Mouse (Mus musculus): ENCODE results near the gene Etnk2. TPM values are rescaled to one million over a fixed set of nuclear protein-coding genes. Genes with fewer than 3 reads are reported as not detected.

Etnk2 gene
- polyA plus RNA-seq (2015; fragmentation: Nextera tagmentation; extraction: Ambion mirVana): 4.5 and 4.7 TPM in 2 replicates

- H3K4me3 ChIP-seq (replicated peaks; ENCODE audit: low read length): peak within 1 kb of the TSS; percentile 60
- peaks cover 7% of the 10 kb centered on the region; the same call in 1 of the 2 replicates for H3K27me3 ChIP-seq (ENCODE audit: control insufficient read depth, insufficient read depth, low read length)
These were observed at the start of gene Etnk2 for GRCm38 (mm10) chr1:133363276-133364021. Gene Etnk2, plus strand, starts transcription at chr1:133363572.

DNA sequence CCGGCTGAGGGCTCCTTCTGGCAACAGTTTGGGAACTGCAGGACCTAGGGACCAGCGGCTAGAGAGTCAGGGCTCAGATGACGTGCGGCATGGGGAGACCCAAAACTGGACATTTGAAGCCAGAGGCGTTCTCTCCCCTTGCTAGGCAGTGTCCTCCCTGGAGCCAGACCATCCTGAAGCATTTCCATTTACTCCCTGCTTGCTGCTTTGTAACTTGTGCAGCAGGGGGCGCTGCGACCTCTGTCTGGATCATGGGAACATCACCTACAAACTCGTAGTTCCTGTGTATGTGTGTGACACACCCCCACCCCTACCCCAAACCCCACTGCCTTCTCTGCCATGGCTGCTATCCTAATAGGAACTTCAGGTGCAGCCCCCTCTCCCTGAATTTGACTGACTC lies 49.0 kb upstream of the Etnk2 start:
- Histone ChIP-seq H3K27ac (ENCODE audit: low read length) (no peak overlapping the region), H3K9ac (ENCODE audit: low read length) (no peak overlapping the region), H3K27me3 (ENCODE audit: control insufficient read depth, insufficient read depth, low read length) (no peaks in the 10 kb centered on the region), H3K9me3 (replicated peaks; ENCODE audit: control insufficient read depth, low read length) (no peaks in the 10 kb centered on the region), H3K4me3 (replicated peaks; ENCODE audit: low read length) (no peak overlapping the region), H3K4me1 (ENCODE audit: control insufficient read depth, insufficient read depth, low read length) (peaks cover 4% of the 10 kb centered on the region; the same call in 1 of the 2 replicates), H3K36me3 (ENCODE audit: control insufficient read depth, insufficient read depth, low read length) (no peaks in the 10 kb centered on the region), H3K4me2 (ENCODE audit: low read depth, low read length) (no peak overlapping the region)
- no peak for ATAC-seq (ENCODE audit: insufficient read depth, low FRiP score)
- WGBS: 31% methylated on average over 8 of the region's 8 CpGs

More at GRCm38 (mm10) chr1:133363276-133364021, at the start of gene Etnk2:
- peak within 1 kb of the TSS; percentile 98 for H3K4me2 ChIP-seq (ENCODE audit: low read depth, low read length)
- ATAC-seq (ENCODE audit: insufficient read depth, low FRiP score): peak; percentile 77
- no peak within 1 kb of the TSS for H3K27ac ChIP-seq (ENCODE audit: low read length)
- peak within 1 kb of the TSS; percentile 75 for H3K9ac ChIP-seq (ENCODE audit: low read length)
- H3K4me1 ChIP-seq (ENCODE audit: control insufficient read depth, insufficient read depth, low read length): peaks cover 22% of the 10 kb centered on the region
- H3K36me3 ChIP-seq (ENCODE audit: control insufficient read depth, insufficient read depth, low read length): no peaks in the 10 kb centered on the region
- WGBS: under 1% methylated on average over 52 of the region's 52 CpGs
- H3K9me3 ChIP-seq (replicated peaks; ENCODE audit: control insufficient read depth, low read length): no peaks in the 10 kb centered on the region

GRCm38 (mm10) chr1:133315775-133316174 lies 47.6 kb upstream of the Etnk2 start:
- WGBS: 76% methylated on average over 6 of the region's 6 CpGs
- Histone ChIP-seq H3K27ac (ENCODE audit: low read length) (no peak overlapping the region), H3K4me3 (replicated peaks; ENCODE audit: low read length) (no peak overlapping the region), H3K9ac (ENCODE audit: low read length) (no peak overlapping the region), H3K27me3 (ENCODE audit: control insufficient read depth, insufficient read depth, low read length) (no peaks in the 10 kb centered on the region), H3K36me3 (ENCODE audit: control insufficient read depth, insufficient read depth, low read length) (no peaks in the 10 kb centered on the region), H3K4me1 (ENCODE audit: control insufficient read depth, insufficient read depth, low read length) (peaks cover 4% of the 10 kb centered on the region; the same call in 1 of the 2 replicates), H3K4me2 (ENCODE audit: low read depth, low read length) (no peak overlapping the region), H3K9me3 (replicated peaks; ENCODE audit: control insufficient read depth, low read length) (no peaks in the 10 kb centered on the region)
- ATAC-seq (ENCODE audit: insufficient read depth, low FRiP score): no peak

GRCm38 (mm10) chr1:133316577-133316976 lies 46.8 kb upstream of the Etnk2 start:
- Histone ChIP-seq H3K36me3 (ENCODE audit: control insufficient read depth, insufficient read depth, low read length) (no peaks in the 10 kb centered on the region), H3K9ac (ENCODE audit: low read length) (no peak overlapping the region), H3K4me2 (ENCODE audit: low read depth, low read length) (no peak overlapping the region), H3K27ac (ENCODE audit: low read length) (no peak overlapping the region), H3K4me1 (ENCODE audit: control insufficient read depth, insufficient read depth, low read length) (peaks cover 4% of the 10 kb centered on the region; the same call in 1 of the 2 replicates), H3K27me3 (ENCODE audit: control insufficient read depth, insufficient read depth, low read length) (no peaks in the 10 kb centered on the region), H3K9me3 (replicated peaks; ENCODE audit: control insufficient read depth, low read length) (no peaks in the 10 kb centered on the region), H3K4me3 (replicated peaks; ENCODE audit: low read length) (no peak overlapping the region)
- WGBS: 88% methylated on average over 4 of the region's 4 CpGs
- no peak for ATAC-seq (ENCODE audit: insufficient read depth, low FRiP score)

- no peak overlapping the region for H3K4me3 ChIP-seq (replicated peaks; ENCODE audit: low read length)
- 78% methylated on average over 1 of the region's 1 CpGs for WGBS
- no peak overlapping the region for H3K4me2 ChIP-seq (ENCODE audit: low read depth, low read length)
- no peaks in the 10 kb centered on the region for H3K4me1 ChIP-seq (ENCODE audit: control insufficient read depth, insufficient read depth, low read length)
- H3K9ac ChIP-seq (ENCODE audit: low read length): no peak overlapping the region
- no peak for ATAC-seq (ENCODE audit: insufficient read depth, low FRiP score)
- no peaks in the 10 kb centered on the region for H3K9me3 ChIP-seq (replicated peaks; ENCODE audit: control insufficient read depth, low read length)
- H3K27ac ChIP-seq (ENCODE audit: low read length): no peak overlapping the region
- no peaks in the 10 kb centered on the region for H3K36me3 ChIP-seq (ENCODE audit: control insufficient read depth, insufficient read depth, low read length)
- no peaks in the 10 kb centered on the region for H3K27me3 ChIP-seq (ENCODE audit: control insufficient read depth, insufficient read depth, low read length)
These were observed 46.2 kb upstream of the Etnk2 start for GRCm38 (mm10) chr1:133317149-133317548.

GRCm38 (mm10) chr1:133321267-133321925 lies 42.0 kb upstream of the Etnk2 start, which contains the start of gene Kiss1:
Gene Kiss1, plus strand, starts transcription at chr1:133321875.
- Histone ChIP-seq H3K4me3 (replicated peaks; ENCODE audit: low read length) (no peak within 1 kb of the TSS), H3K9ac (ENCODE audit: low read length) (no peak within 1 kb of the TSS; the same call in 1 of the 2 replicates), H3K4me1 (ENCODE audit: control insufficient read depth, insufficient read depth, low read length) (no peaks in the 10 kb centered on the region), H3K9me3 (replicated peaks; ENCODE audit: control insufficient read depth, low read length) (no peaks in the 10 kb centered on the region), H3K27me3 (ENCODE audit: control insufficient read depth, insufficient read depth, low read length) (no peaks in the 10 kb centered on the region), H3K4me2 (ENCODE audit: low read depth, low read length) (no peak within 1 kb of the TSS), H3K36me3 (ENCODE audit: control insufficient read depth, insufficient read depth, low read length) (no peaks in the 10 kb centered on the region), H3K27ac (ENCODE audit: low read length) (no peak within 1 kb of the TSS)
- 76% methylated on average over 13 of the region's 13 CpGs for WGBS
- ATAC-seq (ENCODE audit: insufficient read depth, low FRiP score): no peak

- 32% methylated on average over 5 of the region's 5 CpGs for WGBS
- Histone ChIP-seq H3K4me1 (ENCODE audit: control insufficient read depth, insufficient read depth, low read length) (no peaks in the 10 kb centered on the region), H3K36me3 (ENCODE audit: control insufficient read depth, insufficient read depth, low read length) (no peaks in the 10 kb centered on the region), H3K9me3 (replicated peaks; ENCODE audit: control insufficient read depth, low read length) (no peaks in the 10 kb centered on the region), H3K27ac (ENCODE audit: low read length) (no peak overlapping the region), H3K27me3 (ENCODE audit: control insufficient read depth, insufficient read depth, low read length) (0 out of 2 replicates have a peak, but pooled peaks cover 5% of the 10 kb centered on the region), H3K4me3 (replicated peaks; ENCODE audit: low read length) (no peak overlapping the region), H3K9ac (ENCODE audit: low read length) (no peak overlapping the region), H3K4me2 (ENCODE audit: low read depth, low read length) (no peak overlapping the region)
- 0 out of 2 replicates have a peak, but pooled peaks have one; percentile 26 for ATAC-seq (ENCODE audit: insufficient read depth, low FRiP score)
These were observed 40.0 kb upstream of the Etnk2 start for GRCm38 (mm10) chr1:133323333-133323732.

- 88% methylated on average over 8 of the region's 8 CpGs for WGBS
- Histone ChIP-seq H3K4me2 (ENCODE audit: low read depth, low read length) (no peak overlapping the region), H3K27ac (ENCODE audit: low read length) (no peak overlapping the region), H3K36me3 (ENCODE audit: control insufficient read depth, insufficient read depth, low read length) (no peaks in the 10 kb centered on the region), H3K9ac (ENCODE audit: low read length) (no peak overlapping the region), H3K9me3 (replicated peaks; ENCODE audit: control insufficient read depth, low read length) (no peaks in the 10 kb centered on the region), H3K27me3 (ENCODE audit: control insufficient read depth, insufficient read depth, low read length) (peaks cover 15% of the 10 kb centered on the region), H3K4me3 (replicated peaks; ENCODE audit: low read length) (no peak overlapping the region), H3K4me1 (ENCODE audit: control insufficient read depth, insufficient read depth, low read length) (peaks cover 10% of the 10 kb centered on the region)
- no peak for ATAC-seq (ENCODE audit: insufficient read depth, low FRiP score)
These were observed 37.4 kb upstream of the Etnk2 start for GRCm38 (mm10) chr1:133325951-133326350.

GRCm38 (mm10) chr1:133327094-133327493 lies 36.3 kb upstream of the Etnk2 start:
- WGBS: 54% methylated on average over 5 of the region's 5 CpGs
- ATAC-seq (ENCODE audit: insufficient read depth, low FRiP score): no peak
- H3K9me3 ChIP-seq (replicated peaks; ENCODE audit: control insufficient read depth, low read length): no peaks in the 10 kb centered on the region
- H3K36me3 ChIP-seq (ENCODE audit: control insufficient read depth, insufficient read depth, low read length): no peaks in the 10 kb centered on the region
- H3K27me3 ChIP-seq (ENCODE audit: control insufficient read depth, insufficient read depth, low read length): peaks cover 15% of the 10 kb centered on the region
- H3K4me2 ChIP-seq (ENCODE audit: low read depth, low read length): no peak overlapping the region
- no peak overlapping the region for H3K9ac ChIP-seq (ENCODE audit: low read length)
- H3K27ac ChIP-seq (ENCODE audit: low read length): no peak overlapping the region
- H3K4me3 ChIP-seq (replicated peaks; ENCODE audit: low read length): no peak overlapping the region
- peaks cover 10% of the 10 kb centered on the region for H3K4me1 ChIP-seq (ENCODE audit: control insufficient read depth, insufficient read depth, low read length)
